Mouse (Mus musculus) cortical plate, adult 2 months (tissue): ENCODE data around the gene Itpr2.

ENCODE experiments used
- CTCF ChIP-seq: fragments of 200-500 bp; IDR thresholded peaks from 2 replicates; pipeline ENCODE4 v1.5.1; 2011; ENCODE audit warnings: mild to moderate bottlenecking, control low read depth, low read length; ENCODE audit not compliant: insufficient read depth; ENCODE audit errors: extremely low read depth
- POLR2A ChIP-seq: fragments of 200-500 bp; IDR thresholded peaks from 2 replicates; pipeline ENCODE4 v1.6.1; 2011; ENCODE audit warnings: mild to moderate bottlenecking, low read length, control low read depth; ENCODE audit not compliant: insufficient read depth; ENCODE audit errors: extremely low read depth

- TF ChIP-seq CTCF, result no peak
- no peak for TF ChIP-seq POLR2A
Observed at GRCm38 (mm10) chr6:146343671-146344384, 158.2 kb downstream of the Itpr2 start.
